Mouse (Mus musculus): ENCODE results near the gene Tff1. TPM values are rescaled to one million over a fixed set of nuclear protein-coding genes. Genes with fewer than 3 reads are reported as not detected.

Tff1 gene
- polyA plus RNA-seq, 1 experiment from 2014 or later: not detected

GRCm38 (mm10) chr17:31125548-31126266 is 39.4 kb downstream of the Tff1 start:
- no peak overlapping the region for H3K4me3 ChIP-seq (ENCODE audit: control insufficient read depth in 1 of 2, insufficient read depth in 1 of 2, low read depth in 1 of 2, low read length in 2 of 2)
- no peak overlapping the region for H3K4me2 ChIP-seq (ENCODE audit: low read length)
- no peak overlapping the region for H3K9ac ChIP-seq (ENCODE audit: low read length)
- no peaks in the 10 kb centered on the region for H3K4me1 ChIP-seq (ENCODE audit: control insufficient read depth in 2 of 2, insufficient read depth in 2 of 2, low read length in 2 of 2)
- no peak for ATAC-seq (ENCODE audit: insufficient number of reproducible peaks, insufficient read depth, low FRiP score, low read depth)
- H3K27ac ChIP-seq (replicated peaks in 1 of 2; ENCODE audit: control insufficient read depth in 1 of 2, insufficient read depth in 1 of 2, low read depth in 2 of 2, low read length in 2 of 2): no peak overlapping the region
- H3K36me3 ChIP-seq (ENCODE audit: control insufficient read depth, insufficient read depth, low read length): no peaks in the 10 kb centered on the region
- H3K9me3 ChIP-seq (ENCODE audit: control insufficient read depth, low read length): no peaks in the 10 kb centered on the region
- WGBS: 29% methylated on average over 9 of the region's 9 CpGs
- no peaks in the 10 kb centered on the region; the same call in 1 of the 2 replicates for H3K27me3 ChIP-seq (ENCODE audit: control insufficient read depth, insufficient read depth, low read length)

GRCm38 (mm10) chr17:31121975-31122374 is 43.1 kb downstream of the Tff1 start:
- 11% methylated on average over 8 of the region's 8 CpGs for WGBS
- H3K27me3 ChIP-seq (ENCODE audit: control insufficient read depth, insufficient read depth, low read length): no peaks in the 10 kb centered on the region
- no peaks in the 10 kb centered on the region for H3K36me3 ChIP-seq (ENCODE audit: control insufficient read depth, insufficient read depth, low read length)
- H3K4me1 ChIP-seq (ENCODE audit: control insufficient read depth in 2 of 2, insufficient read depth in 2 of 2, low read length in 2 of 2): no peaks in the 10 kb centered on the region
- H3K9ac ChIP-seq (ENCODE audit: low read length): no peak overlapping the region
- H3K9me3 ChIP-seq (ENCODE audit: control insufficient read depth, low read length): no peaks in the 10 kb centered on the region
- no peak overlapping the region for H3K4me3 ChIP-seq (ENCODE audit: control insufficient read depth in 1 of 2, insufficient read depth in 1 of 2, low read depth in 1 of 2, low read length in 2 of 2)
- H3K27ac ChIP-seq (replicated peaks in 1 of 2; ENCODE audit: control insufficient read depth in 1 of 2, insufficient read depth in 1 of 2, low read depth in 2 of 2, low read length in 2 of 2): no peak overlapping the region
- ATAC-seq (ENCODE audit: insufficient number of reproducible peaks, insufficient read depth, low FRiP score, low read depth): no peak
- no peak overlapping the region for H3K4me2 ChIP-seq (ENCODE audit: low read length)

DNA sequence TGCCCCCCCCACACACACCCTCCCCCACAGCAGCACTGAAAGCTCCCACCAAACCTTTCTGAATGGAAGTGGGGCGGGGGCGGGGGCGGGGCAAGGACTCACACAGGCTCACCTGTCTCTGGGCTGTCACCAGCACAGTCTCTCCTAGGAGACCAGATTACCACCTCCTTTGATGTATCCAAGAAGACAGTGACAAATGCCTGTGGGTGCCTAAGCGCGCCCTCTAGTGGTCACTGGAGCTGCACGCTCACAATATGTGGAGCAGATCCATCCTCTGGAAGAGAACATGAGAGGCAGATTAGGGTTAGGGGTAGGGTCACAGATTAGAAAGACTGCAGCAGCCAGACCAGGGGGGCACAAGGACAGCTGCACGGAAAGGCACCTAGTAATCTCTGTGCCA is 45.6 kb downstream of the Tff1 start:
- no peaks in the 10 kb centered on the region for H3K27me3 ChIP-seq (ENCODE audit: control insufficient read depth, insufficient read depth, low read length)
- H3K4me1 ChIP-seq (ENCODE audit: control insufficient read depth in 2 of 2, insufficient read depth in 2 of 2, low read length in 2 of 2): no peaks in the 10 kb centered on the region
- 0 out of 2 replicates have a peak, but pooled peaks cover 2% of the 10 kb centered on the region for H3K36me3 ChIP-seq (ENCODE audit: control insufficient read depth, insufficient read depth, low read length)
- H3K4me2 ChIP-seq (ENCODE audit: low read length): no peak overlapping the region
- 1% methylated on average over 7 of the region's 7 CpGs for WGBS
- no peaks in the 10 kb centered on the region for H3K9me3 ChIP-seq (ENCODE audit: control insufficient read depth, low read length)
- no peak overlapping the region for H3K27ac ChIP-seq (replicated peaks in 1 of 2; ENCODE audit: control insufficient read depth in 1 of 2, insufficient read depth in 1 of 2, low read depth in 2 of 2, low read length in 2 of 2)
- H3K4me3 ChIP-seq (ENCODE audit: control insufficient read depth in 1 of 2, insufficient read depth in 1 of 2, low read depth in 1 of 2, low read length in 2 of 2): no peak overlapping the region
- no peak overlapping the region for H3K9ac ChIP-seq (ENCODE audit: low read length)
- ATAC-seq (ENCODE audit: insufficient number of reproducible peaks, insufficient read depth, low FRiP score, low read depth): no peak

DNA sequence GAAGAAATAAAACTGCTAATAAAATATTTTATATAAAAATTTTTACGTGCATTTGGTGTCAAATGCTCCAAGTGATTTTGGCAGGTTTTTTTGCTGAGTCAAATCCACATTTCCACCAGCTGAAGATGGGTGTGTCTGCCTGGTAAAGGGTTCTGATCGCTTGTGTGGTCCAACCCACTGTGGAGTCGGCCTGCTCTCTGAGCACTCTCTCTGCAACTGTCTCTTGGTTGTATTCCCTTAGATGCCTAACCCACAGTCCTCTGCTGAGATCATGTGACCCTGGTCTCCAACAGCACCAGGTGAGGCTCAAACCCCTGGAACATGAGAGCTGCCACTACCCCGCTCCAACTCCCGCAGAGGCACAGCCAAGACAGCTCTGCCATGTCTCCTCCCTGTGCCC is 47.1 kb downstream of the Tff1 start:
- H3K9ac ChIP-seq (ENCODE audit: low read length): no peak overlapping the region
- H3K36me3 ChIP-seq (ENCODE audit: control insufficient read depth, insufficient read depth, low read length): peaks cover 7% of the 10 kb centered on the region; the same call in 1 of the 2 replicates
- H3K4me3 ChIP-seq (ENCODE audit: control insufficient read depth in 1 of 2, insufficient read depth in 1 of 2, low read depth in 1 of 2, low read length in 2 of 2): no peak overlapping the region
- no peaks in the 10 kb centered on the region for H3K9me3 ChIP-seq (ENCODE audit: control insufficient read depth, low read length)
- H3K4me1 ChIP-seq (ENCODE audit: control insufficient read depth in 2 of 2, insufficient read depth in 2 of 2, low read length in 2 of 2): no peaks in the 10 kb centered on the region
- no peak overlapping the region for H3K27ac ChIP-seq (replicated peaks in 1 of 2; ENCODE audit: control insufficient read depth in 1 of 2, insufficient read depth in 1 of 2, low read depth in 2 of 2, low read length in 2 of 2)
- no peak for ATAC-seq (ENCODE audit: insufficient number of reproducible peaks, insufficient read depth, low FRiP score, low read depth)
- WGBS: 81% methylated on average over 5 of the region's 5 CpGs
- H3K4me2 ChIP-seq (ENCODE audit: low read length): no peak overlapping the region
- no peaks in the 10 kb centered on the region for H3K27me3 ChIP-seq (ENCODE audit: control insufficient read depth, insufficient read depth, low read length)

- H3K4me1 ChIP-seq (ENCODE audit: control insufficient read depth in 2 of 2, insufficient read depth in 2 of 2, low read length in 2 of 2): no peaks in the 10 kb centered on the region
- ATAC-seq (ENCODE audit: insufficient number of reproducible peaks, insufficient read depth, low FRiP score, low read depth): no peak
- H3K36me3 ChIP-seq (ENCODE audit: control insufficient read depth, insufficient read depth, low read length): peaks cover 12% of the 10 kb centered on the region
- H3K4me2 ChIP-seq (ENCODE audit: low read length): no peak overlapping the region
- no peak overlapping the region for H3K27ac ChIP-seq (replicated peaks in 1 of 2; ENCODE audit: control insufficient read depth in 1 of 2, insufficient read depth in 1 of 2, low read depth in 2 of 2, low read length in 2 of 2)
- H3K27me3 ChIP-seq (ENCODE audit: control insufficient read depth, insufficient read depth, low read length): no peaks in the 10 kb centered on the region
- H3K9me3 ChIP-seq (ENCODE audit: control insufficient read depth, low read length): no peaks in the 10 kb centered on the region
- H3K4me3 ChIP-seq (ENCODE audit: control insufficient read depth in 1 of 2, insufficient read depth in 1 of 2, low read depth in 1 of 2, low read length in 2 of 2): no peak overlapping the region
- H3K9ac ChIP-seq (ENCODE audit: low read length): no peak overlapping the region
- WGBS: 45% methylated on average over 6 of the region's 6 CpGs
Measured at GRCm38 (mm10) chr17:31116063-31116462, 49.0 kb downstream of the Tff1 start.

- Histone ChIP-seq H3K4me1 (ENCODE audit: control insufficient read depth in 2 of 2, insufficient read depth in 2 of 2, low read length in 2 of 2) (no peaks in the 10 kb centered on the region), H3K27me3 (ENCODE audit: control insufficient read depth, insufficient read depth, low read length) (no peaks in the 10 kb centered on the region), H3K4me3 (ENCODE audit: control insufficient read depth in 1 of 2, insufficient read depth in 1 of 2, low read depth in 1 of 2, low read length in 2 of 2) (no peak overlapping the region), H3K9me3 (ENCODE audit: control insufficient read depth, low read length) (no peaks in the 10 kb centered on the region), H3K27ac (replicated peaks in 1 of 2; ENCODE audit: control insufficient read depth in 1 of 2, insufficient read depth in 1 of 2, low read depth in 2 of 2, low read length in 2 of 2) (no peak overlapping the region), H3K4me2 (ENCODE audit: low read length) (no peak overlapping the region), H3K36me3 (ENCODE audit: control insufficient read depth, insufficient read depth, low read length) (peaks cover 19% of the 10 kb centered on the region), H3K9ac (ENCODE audit: low read length) (no peak overlapping the region)
- WGBS: 73% methylated on average over 9 of the region's 9 CpGs
- no peak for ATAC-seq (ENCODE audit: insufficient number of reproducible peaks, insufficient read depth, low FRiP score, low read depth)
Measured at GRCm38 (mm10) chr17:31113191-31113856, 51.8 kb downstream of the Tff1 start.
